Mouse (Mus musculus): ENCODE measurements around the gene Adam10. TPM values are rescaled to one million over a fixed set of nuclear protein-coding genes. Genes with fewer than 3 reads are reported as not detected.
A peak's percentile ranks its signal among the peaks of the same experiment; 100 is the strongest.

Gene Adam10
- polyA plus RNA-seq, 1 experiment from 2014 or later, result 64.7 TPM

- no peak for DNase-seq (ENCODE audit: low spot score)
- ATAC-seq (ENCODE audit: insufficient read depth, low FRiP score, low TSS enrichment), result no peak
- peak overlapping the region; percentile 74 for H3K4me3 ChIP-seq (ENCODE audit: low read depth, low read length)
- H3K36me3 ChIP-seq (ENCODE audit: control insufficient read depth, insufficient read depth, low read length), result no peaks in the 10 kb centered on the region
- H3K9me3 ChIP-seq (ENCODE audit: control insufficient read depth, low read length), result no peaks in the 10 kb centered on the region
- H3K4me2 ChIP-seq (ENCODE audit: low read depth), result peak overlapping the region; percentile 75
- no peak overlapping the region for H3K27ac ChIP-seq (ENCODE audit: low read depth, low read length)
- no peaks in the 10 kb centered on the region; the same call in 1 of the 2 replicates for H3K4me1 ChIP-seq (ENCODE audit: control insufficient read depth, insufficient read depth, low read length)
- WGBS, result 55% methylated on average over 2 of the region's 2 CpGs
- H3K9ac ChIP-seq (ENCODE audit: low read length), result no peak overlapping the region
- H3K27me3 ChIP-seq (ENCODE audit: control insufficient read depth, insufficient read depth, low read length), result no peaks in the 10 kb centered on the region
Measured at GRCm38 (mm10) chr9:70655764-70656129, 23.1 kb upstream of the Adam10 start.

- no peaks in the 10 kb centered on the region for H3K9me3 ChIP-seq (ENCODE audit: control insufficient read depth, low read length)
Measured at GRCm38 (mm10) chr9:70656130-70657007, 22.4 kb upstream of the Adam10 start, which contains the start of gene Gm10642. Gene Gm10642 (plus strand): TSS chr9:70656251.

GRCm38 (mm10) chr9:70657013-70657967, 21.5 kb upstream of the Adam10 start, which contains the start of gene Mindy2:
Gene Mindy2 (minus strand): TSS chr9:70657174.
- Histone ChIP-seq H3K9me3 (ENCODE audit: control insufficient read depth, low read length) (no peaks in the 10 kb centered on the region), H3K27ac (ENCODE audit: low read depth, low read length) (peak within 1 kb of the TSS; percentile 90), H3K4me3 (ENCODE audit: low read depth, low read length) (peak within 1 kb of the TSS; percentile 74), H3K4me2 (ENCODE audit: low read depth) (peak within 1 kb of the TSS; percentile 75), H3K4me1 (ENCODE audit: control insufficient read depth, insufficient read depth, low read length) (no peaks in the 10 kb centered on the region; the same call in 1 of the 2 replicates), H3K36me3 (ENCODE audit: control insufficient read depth, insufficient read depth, low read length) (no peaks in the 10 kb centered on the region), H3K9ac (ENCODE audit: low read length) (peak within 1 kb of the TSS; percentile 81), H3K27me3 (ENCODE audit: control insufficient read depth, insufficient read depth, low read length) (no peaks in the 10 kb centered on the region)
- DNase-seq (ENCODE audit: low spot score) (peak; percentile 99), ATAC-seq (ENCODE audit: insufficient read depth, low FRiP score, low TSS enrichment) (peak; percentile 93)
- under 1% methylated on average over 62 of the region's 67 CpGs for WGBS

More at GRCm38 (mm10) chr9:70656130-70657007, 22.4 kb upstream of the Adam10 start, which contains the start of gene Gm10642:
- ATAC-seq (ENCODE audit: insufficient read depth, low FRiP score, low TSS enrichment) (peak; percentile 74), DNase-seq (ENCODE audit: low spot score) (peak; percentile 39)
- peak within 1 kb of the TSS; percentile 75 for H3K4me2 ChIP-seq (ENCODE audit: low read depth)
- H3K27ac ChIP-seq (ENCODE audit: low read depth, low read length), result peak within 1 kb of the TSS; percentile 90
- H3K4me3 ChIP-seq (ENCODE audit: low read depth, low read length), result peak within 1 kb of the TSS; percentile 74
- peak within 1 kb of the TSS; percentile 81 for H3K9ac ChIP-seq (ENCODE audit: low read length)
- WGBS, result under 1% methylated on average over 70 of the region's 72 CpGs
- no peaks in the 10 kb centered on the region for H3K36me3 ChIP-seq (ENCODE audit: control insufficient read depth, insufficient read depth, low read length)
- no peaks in the 10 kb centered on the region; the same call in 1 of the 2 replicates for H3K4me1 ChIP-seq (ENCODE audit: control insufficient read depth, insufficient read depth, low read length)
- H3K27me3 ChIP-seq (ENCODE audit: control insufficient read depth, insufficient read depth, low read length), result no peaks in the 10 kb centered on the region

GRCm38 (mm10) chr9:70658266-70658665, 20.5 kb upstream of the Adam10 start:
- Histone ChIP-seq H3K9me3 (ENCODE audit: control insufficient read depth, low read length) (no peaks in the 10 kb centered on the region), H3K4me3 (ENCODE audit: low read depth, low read length) (no peak overlapping the region), H3K27me3 (ENCODE audit: control insufficient read depth, insufficient read depth, low read length) (no peaks in the 10 kb centered on the region), H3K4me2 (ENCODE audit: low read depth) (no peak overlapping the region), H3K4me1 (ENCODE audit: control insufficient read depth, insufficient read depth, low read length) (no peaks in the 10 kb centered on the region; the same call in 1 of the 2 replicates), H3K27ac (ENCODE audit: low read depth, low read length) (no peak overlapping the region), H3K36me3 (ENCODE audit: control insufficient read depth, insufficient read depth, low read length) (no peaks in the 10 kb centered on the region), H3K9ac (ENCODE audit: low read length) (no peak overlapping the region)
- ATAC-seq (ENCODE audit: insufficient read depth, low FRiP score, low TSS enrichment) (no peak), DNase-seq (ENCODE audit: low spot score) (no peak)
- 69% methylated on average over 2 of the region's 2 CpGs for WGBS

DNA sequence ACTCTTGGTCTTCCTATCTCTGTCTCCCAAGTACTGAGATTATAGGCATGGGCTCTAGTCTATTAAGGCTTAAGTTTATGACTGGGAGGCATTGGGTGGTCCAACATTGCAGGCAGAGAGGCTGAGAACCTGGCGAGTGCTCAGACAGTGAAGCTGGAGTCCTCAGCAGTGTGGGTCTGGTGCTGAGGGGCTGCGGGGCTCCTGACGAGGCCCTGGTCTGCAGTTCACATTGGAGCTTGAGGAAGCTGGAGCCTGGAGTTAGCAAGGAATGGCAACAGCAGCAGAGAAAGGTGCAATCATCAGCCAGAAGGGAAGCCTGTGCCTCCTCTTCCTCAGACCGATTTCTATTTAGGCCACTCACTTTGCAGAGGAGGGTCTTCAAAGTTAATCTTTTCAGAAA, 13.9 kb upstream of the Adam10 start:
- Histone ChIP-seq H3K4me3 (ENCODE audit: low read depth, low read length) (no peak overlapping the region), H3K9me3 (ENCODE audit: control insufficient read depth, low read length) (no peaks in the 10 kb centered on the region), H3K36me3 (ENCODE audit: control insufficient read depth, insufficient read depth, low read length) (no peaks in the 10 kb centered on the region), H3K4me1 (ENCODE audit: control insufficient read depth, insufficient read depth, low read length) (no peaks in the 10 kb centered on the region), H3K4me2 (ENCODE audit: low read depth) (no peak overlapping the region), H3K27ac (ENCODE audit: low read depth, low read length) (no peak overlapping the region), H3K27me3 (ENCODE audit: control insufficient read depth, insufficient read depth, low read length) (no peaks in the 10 kb centered on the region), H3K9ac (ENCODE audit: low read length) (no peak overlapping the region)
- no peak for DNase-seq (ENCODE audit: low spot score)
- no peak for ATAC-seq (ENCODE audit: insufficient read depth, low FRiP score, low TSS enrichment)
- 76% methylated on average over 4 of the region's 4 CpGs for WGBS

DNA sequence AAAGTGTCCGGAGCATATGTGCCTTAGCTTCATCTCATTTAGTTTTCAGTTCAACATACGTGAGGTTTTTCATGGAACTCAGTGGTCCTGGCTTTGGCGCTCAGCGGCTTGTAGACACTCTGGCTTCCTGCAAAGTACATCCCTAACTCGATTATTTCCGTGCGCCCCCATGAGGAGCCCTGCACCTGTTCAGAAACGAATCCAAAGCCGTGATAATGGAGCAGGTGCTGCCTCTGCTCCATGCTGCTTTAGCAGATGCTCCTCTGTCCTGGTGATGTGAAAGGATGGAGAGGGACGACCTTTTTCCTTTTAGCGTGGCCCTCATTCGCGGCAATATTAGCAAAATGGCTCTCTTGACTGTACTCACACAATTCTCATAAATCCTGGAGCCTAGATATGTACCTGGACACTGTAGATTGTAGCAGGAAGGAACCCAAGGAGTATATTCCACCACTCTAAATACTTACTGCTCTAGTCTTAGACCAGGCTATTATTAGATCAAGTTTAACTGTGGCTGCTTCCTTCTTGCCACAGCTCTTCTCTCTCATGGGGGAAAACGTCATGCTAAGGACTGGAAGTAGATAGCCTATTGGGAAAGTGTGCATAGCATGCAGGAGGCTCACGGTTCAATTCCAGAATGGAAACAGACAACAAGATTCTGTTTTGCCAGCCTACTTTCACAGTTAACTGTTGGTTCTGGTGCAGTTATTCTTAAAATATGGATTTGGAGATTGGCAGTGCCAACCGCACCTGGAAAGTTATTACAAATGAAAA, 13.2 kb upstream of the Adam10 start:
- Histone ChIP-seq H3K36me3 (ENCODE audit: control insufficient read depth, insufficient read depth, low read length) (no peaks in the 10 kb centered on the region), H3K4me2 (ENCODE audit: low read depth) (no peak overlapping the region), H3K4me1 (ENCODE audit: control insufficient read depth, insufficient read depth, low read length) (no peaks in the 10 kb centered on the region), H3K4me3 (ENCODE audit: low read depth, low read length) (no peak overlapping the region), H3K27me3 (ENCODE audit: control insufficient read depth, insufficient read depth, low read length) (no peaks in the 10 kb centered on the region), H3K27ac (ENCODE audit: low read depth, low read length) (no peak overlapping the region), H3K9me3 (ENCODE audit: control insufficient read depth, low read length) (no peaks in the 10 kb centered on the region), H3K9ac (ENCODE audit: low read length) (no peak overlapping the region)
- ATAC-seq (ENCODE audit: insufficient read depth, low FRiP score, low TSS enrichment) (no peak), DNase-seq (ENCODE audit: low spot score) (no peak)
- WGBS, result 74% methylated on average over 16 of the region's 16 CpGs

DNA sequence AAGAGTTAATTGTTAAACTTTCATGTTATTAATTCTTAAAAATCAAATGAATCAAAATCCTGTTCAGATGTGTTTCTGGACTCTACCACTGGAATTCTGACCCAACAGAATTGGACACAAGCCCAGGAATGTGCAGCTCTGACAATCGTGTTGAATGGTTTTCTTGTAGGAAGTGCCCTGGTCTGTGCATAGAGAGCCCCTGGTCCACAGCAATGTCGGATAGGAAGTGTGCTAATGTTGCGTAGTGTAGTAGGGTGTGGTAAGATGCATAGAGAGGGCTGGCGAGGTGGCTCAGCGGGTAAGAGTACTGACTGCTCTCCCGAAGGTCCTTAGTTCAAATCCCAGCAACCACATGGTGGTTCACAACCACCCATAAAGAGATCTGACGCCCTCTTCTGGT, 12.0 kb upstream of the Adam10 start:
- Histone ChIP-seq H3K9ac (ENCODE audit: low read length) (no peak overlapping the region), H3K4me3 (ENCODE audit: low read depth, low read length) (no peak overlapping the region), H3K27ac (ENCODE audit: low read depth, low read length) (no peak overlapping the region), H3K27me3 (ENCODE audit: control insufficient read depth, insufficient read depth, low read length) (no peaks in the 10 kb centered on the region), H3K9me3 (ENCODE audit: control insufficient read depth, low read length) (no peaks in the 10 kb centered on the region), H3K4me2 (ENCODE audit: low read depth) (no peak overlapping the region), H3K36me3 (ENCODE audit: control insufficient read depth, insufficient read depth, low read length) (no peaks in the 10 kb centered on the region), H3K4me1 (ENCODE audit: control insufficient read depth, insufficient read depth, low read length) (no peaks in the 10 kb centered on the region)
- no peak for ATAC-seq (ENCODE audit: insufficient read depth, low FRiP score, low TSS enrichment)
- DNase-seq (ENCODE audit: low spot score), result no peak
- 79% methylated on average over 7 of the region's 7 CpGs for WGBS

GRCm38 (mm10) chr9:70668048-70668447, 10.7 kb upstream of the Adam10 start:
- H3K4me1 ChIP-seq (ENCODE audit: control insufficient read depth, insufficient read depth, low read length), result no peaks in the 10 kb centered on the region
- DNase-seq (ENCODE audit: low spot score), result no peak
- H3K27ac ChIP-seq (ENCODE audit: low read depth, low read length), result no peak overlapping the region
- H3K36me3 ChIP-seq (ENCODE audit: control insufficient read depth, insufficient read depth, low read length), result no peaks in the 10 kb centered on the region
- no peaks in the 10 kb centered on the region for H3K9me3 ChIP-seq (ENCODE audit: control insufficient read depth, low read length)
- H3K9ac ChIP-seq (ENCODE audit: low read length), result no peak overlapping the region
- no peak overlapping the region for H3K4me2 ChIP-seq (ENCODE audit: low read depth)
- H3K4me3 ChIP-seq (ENCODE audit: low read depth, low read length), result no peak overlapping the region
- no peaks in the 10 kb centered on the region for H3K27me3 ChIP-seq (ENCODE audit: control insufficient read depth, insufficient read depth, low read length)
- no peak for ATAC-seq (ENCODE audit: insufficient read depth, low FRiP score, low TSS enrichment)
